Mouse (Mus musculus): ENCODE results near the gene Cnn2. TPM values are rescaled to one million over a fixed set of nuclear protein-coding genes. Genes with fewer than 3 reads are reported as not detected.
A peak's percentile ranks its signal among the peaks of the same experiment; 100 is the strongest.

Cnn2 gene
- polyA plus RNA-seq, 1 experiment, result 72.8 TPM

DNA sequence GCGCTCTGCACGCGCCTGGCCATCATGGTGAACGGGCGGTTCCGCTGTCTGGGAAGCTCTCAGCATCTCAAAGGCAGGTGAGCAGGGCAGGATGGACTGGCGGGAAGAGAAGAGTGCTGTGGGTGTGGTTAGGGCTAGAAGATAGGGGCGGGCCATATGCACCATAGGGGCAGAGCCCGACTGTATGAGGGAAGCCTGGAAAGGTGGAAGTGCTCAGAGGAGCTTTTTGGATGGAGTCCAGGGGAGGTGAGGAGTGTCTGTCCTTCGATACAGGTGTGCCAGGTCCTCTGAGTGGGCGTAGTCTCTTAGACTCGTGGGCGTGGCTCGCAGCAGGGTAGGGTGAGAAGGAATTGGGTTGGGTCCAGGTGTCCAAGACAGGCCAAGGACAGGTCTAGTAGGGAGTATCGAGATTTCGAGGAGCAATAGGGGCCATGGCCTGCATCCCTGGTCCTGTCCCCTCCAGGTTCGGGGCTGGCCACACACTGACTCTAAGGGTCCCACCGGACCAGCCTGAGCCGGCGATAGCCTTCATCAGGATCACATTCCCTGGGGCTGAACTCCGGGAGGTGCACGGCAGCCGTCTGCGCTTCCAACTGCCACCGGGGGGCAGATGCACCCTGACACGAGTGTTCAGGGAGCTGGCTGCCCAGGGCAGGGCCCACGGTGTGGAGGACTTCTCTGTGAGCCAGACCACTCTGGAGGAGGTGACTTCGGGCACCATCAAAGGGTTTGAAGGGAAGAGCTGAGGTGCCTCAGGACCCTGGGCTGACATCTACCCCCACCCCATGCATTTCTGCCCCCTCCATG lies 26.3 kb downstream of the Cnn2 start:
- no peak overlapping the region; the same call in 1 of the 2 replicates for H3K4me3 ChIP-seq (ENCODE audit: low read depth, low read length)
- H3K36me3 ChIP-seq (ENCODE audit: control insufficient read depth, insufficient read depth, low read length), result peaks cover 14% of the 10 kb centered on the region
- 0 out of 2 replicates have a peak, but pooled peaks have one; percentile 24 for TF ChIP-seq CTCF (IDR thresholded peaks at IDR 0.05; ENCODE audit: extremely low read depth, insufficient read length, insufficient replicate concordance, low read depth, low read length)
- no peak for TF ChIP-seq POLR2A (IDR thresholded peaks at IDR 0.05; ENCODE audit: low read depth, low read length)
- H3K27me3 ChIP-seq (ENCODE audit: control insufficient read depth, insufficient read depth, low read length), result no peaks in the 10 kb centered on the region
- H3K27ac ChIP-seq (ENCODE audit: insufficient read depth, low read depth, low read length), result no peak overlapping the region
- 25% methylated on average over 28 of the region's 28 CpGs for WGBS
- peaks cover 19% of the 10 kb centered on the region for H3K4me1 ChIP-seq (ENCODE audit: control insufficient read depth, insufficient read depth, insufficient read length, low read length)

DNA sequence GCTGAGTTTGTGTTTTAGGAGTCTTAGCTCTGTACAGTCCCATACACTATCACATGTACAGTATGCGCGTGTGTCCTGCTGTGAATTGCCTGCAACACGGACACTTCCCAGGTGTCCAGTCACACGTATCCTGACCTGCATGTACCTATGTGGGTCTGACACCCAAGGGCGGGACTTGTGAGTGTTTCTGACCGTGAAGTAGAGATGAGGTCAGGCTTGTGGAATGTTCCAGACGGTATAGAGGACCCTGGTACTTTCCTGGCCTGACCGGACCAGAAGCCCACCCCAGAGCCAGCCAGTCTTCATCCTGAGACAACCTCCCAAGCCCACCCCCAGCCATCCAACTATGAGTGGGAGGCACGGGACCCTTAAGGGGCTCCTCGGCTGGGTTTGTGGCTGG lies 27.2 kb downstream of the Cnn2 start:
- no peaks in the 10 kb centered on the region for H3K27me3 ChIP-seq (ENCODE audit: control insufficient read depth, insufficient read depth, low read length)
- H3K27ac ChIP-seq (ENCODE audit: insufficient read depth, low read depth, low read length), result no peak overlapping the region
- H3K4me3 ChIP-seq (ENCODE audit: low read depth, low read length), result no peak overlapping the region
- 86% methylated on average over 10 of the region's 10 CpGs for WGBS
- peaks cover 19% of the 10 kb centered on the region for H3K4me1 ChIP-seq (ENCODE audit: control insufficient read depth, insufficient read depth, insufficient read length, low read length)
- TF ChIP-seq POLR2A (IDR thresholded peaks at IDR 0.05; ENCODE audit: low read depth, low read length), result no peak
- TF ChIP-seq CTCF (IDR thresholded peaks at IDR 0.05; ENCODE audit: extremely low read depth, insufficient read length, insufficient replicate concordance, low read depth, low read length), result no peak
- peaks cover 13% of the 10 kb centered on the region for H3K36me3 ChIP-seq (ENCODE audit: control insufficient read depth, insufficient read depth, low read length)

DNA sequence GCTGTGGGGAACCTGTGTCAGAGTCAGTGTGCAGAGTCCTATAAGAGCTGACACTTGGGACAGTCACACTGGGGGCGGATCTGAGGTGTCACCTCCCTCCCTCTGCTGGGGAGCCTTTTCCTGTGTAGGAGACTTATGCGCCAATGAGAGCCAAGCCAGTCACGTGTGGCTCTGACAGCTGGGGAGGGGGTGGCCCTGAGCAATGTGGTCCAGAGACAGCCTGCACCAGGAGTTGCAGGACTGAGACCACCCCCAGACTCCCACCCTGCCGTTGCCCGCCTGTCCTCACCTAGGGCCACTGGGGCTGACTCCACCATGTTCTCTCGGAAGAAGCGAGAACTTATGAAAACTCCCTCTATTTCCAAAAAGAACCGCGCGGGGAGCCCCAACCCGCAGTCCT lies 28.1 kb downstream of the Cnn2 start, which contains the start of gene Arhgap45:
Gene Arhgap45, plus strand, starts transcription at position 143 of the 400 bp plus-strand sequence.
- H3K4me1 ChIP-seq (ENCODE audit: control insufficient read depth, insufficient read depth, insufficient read length, low read length), result peaks cover 20% of the 10 kb centered on the region
- TF ChIP-seq CTCF (IDR thresholded peaks at IDR 0.05; ENCODE audit: extremely low read depth, insufficient read length, insufficient replicate concordance, low read depth, low read length) (no peak), POLR2A (IDR thresholded peaks at IDR 0.05; ENCODE audit: low read depth, low read length) (no peak)
- peak within 1 kb of the TSS; percentile 69 for H3K4me3 ChIP-seq (ENCODE audit: low read depth, low read length)
- H3K27me3 ChIP-seq (ENCODE audit: control insufficient read depth, insufficient read depth, low read length), result no peaks in the 10 kb centered on the region
- peaks cover 5% of the 10 kb centered on the region; the same call in 1 of the 2 replicates for H3K36me3 ChIP-seq (ENCODE audit: control insufficient read depth, insufficient read depth, low read length)
- H3K27ac ChIP-seq (ENCODE audit: insufficient read depth, low read depth, low read length), result peak within 1 kb of the TSS; percentile 93
- WGBS, result 79% methylated on average over 11 of the region's 11 CpGs

DNA sequence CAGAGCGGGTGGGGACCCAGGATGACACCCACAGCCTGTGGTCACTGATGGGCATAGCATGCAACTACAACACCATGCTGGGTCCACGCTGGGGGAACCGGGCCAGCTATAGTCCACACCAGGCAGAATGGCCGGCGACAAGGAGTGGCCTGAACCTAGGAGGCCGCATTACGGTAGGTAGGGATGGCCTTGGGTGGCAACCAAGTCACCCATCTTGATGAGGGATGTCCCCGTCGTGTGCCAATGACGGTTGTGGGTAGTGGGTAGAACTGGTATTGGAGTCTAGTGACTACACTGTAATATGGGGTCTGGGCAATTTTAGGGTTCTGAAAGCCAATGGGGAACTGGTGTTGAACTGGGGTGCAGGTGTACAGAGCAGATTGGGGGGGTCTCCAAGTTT lies 28.5 kb downstream of the Cnn2 start:
- H3K27ac ChIP-seq (ENCODE audit: insufficient read depth, low read depth, low read length), result peak overlapping the region; percentile 93
- TF ChIP-seq POLR2A (IDR thresholded peaks at IDR 0.05; ENCODE audit: low read depth, low read length) (no peak), CTCF (IDR thresholded peaks at IDR 0.05; ENCODE audit: extremely low read depth, insufficient read length, insufficient replicate concordance, low read depth, low read length) (no peak)
- WGBS, result 82% methylated on average over 10 of the region's 10 CpGs
- H3K4me3 ChIP-seq (ENCODE audit: low read depth, low read length), result peak overlapping the region; percentile 69
- H3K4me1 ChIP-seq (ENCODE audit: control insufficient read depth, insufficient read depth, insufficient read length, low read length), result peaks cover 20% of the 10 kb centered on the region
- H3K27me3 ChIP-seq (ENCODE audit: control insufficient read depth, insufficient read depth, low read length), result no peaks in the 10 kb centered on the region
- H3K36me3 ChIP-seq (ENCODE audit: control insufficient read depth, insufficient read depth, low read length), result 0 out of 2 replicates have a peak, but pooled peaks cover 2% of the 10 kb centered on the region

DNA sequence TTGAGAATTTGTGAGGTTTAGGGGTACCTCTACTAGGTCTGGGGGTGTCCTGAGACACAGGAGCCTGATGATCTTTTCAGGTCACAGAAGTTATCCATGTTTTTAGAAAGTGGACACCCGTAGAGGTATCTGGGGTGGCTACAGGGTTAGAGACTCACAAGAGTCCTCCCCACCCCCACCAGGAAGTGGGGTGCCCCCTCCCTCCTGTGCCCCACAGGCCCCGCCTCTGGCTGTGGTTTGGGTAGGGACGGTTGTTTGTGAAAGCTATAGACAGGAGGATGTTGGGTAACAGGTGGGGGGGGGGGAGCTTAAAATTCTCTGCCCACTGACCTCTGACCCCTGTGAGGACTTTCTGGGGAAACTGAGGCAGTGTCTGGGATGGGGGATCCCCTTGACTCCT lies 29.0 kb downstream of the Cnn2 start:
- 39% methylated on average over 3 of the region's 3 CpGs for WGBS

DNA sequence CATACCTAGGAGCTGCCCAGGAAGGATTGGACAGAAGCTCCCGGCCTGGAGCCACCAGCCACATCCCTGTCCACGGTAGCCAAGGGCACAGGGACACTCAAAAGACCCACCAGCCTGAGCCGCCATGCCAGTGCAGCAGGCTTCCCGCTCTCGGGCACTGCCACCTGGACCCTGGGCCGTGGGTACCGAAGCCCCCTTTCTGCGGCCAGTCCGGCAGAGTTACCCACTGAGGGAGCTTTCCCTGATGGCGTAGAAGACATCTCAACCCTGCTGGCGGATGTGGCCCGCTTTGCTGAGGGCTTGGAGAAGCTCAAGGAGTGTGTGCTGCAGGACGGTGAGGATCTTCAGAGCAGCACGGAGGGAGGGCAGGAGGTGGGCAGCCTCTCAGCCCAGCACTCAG lies 29.4 kb downstream of the Cnn2 start:
- Histone ChIP-seq H3K4me1 (ENCODE audit: control insufficient read depth, insufficient read depth, insufficient read length, low read length) (peaks cover 20% of the 10 kb centered on the region), H3K27me3 (ENCODE audit: control insufficient read depth, insufficient read depth, low read length) (no peaks in the 10 kb centered on the region), H3K36me3 (ENCODE audit: control insufficient read depth, insufficient read depth, low read length) (0 out of 2 replicates have a peak, but pooled peaks cover 2% of the 10 kb centered on the region), H3K27ac (ENCODE audit: insufficient read depth, low read depth, low read length) (peak overlapping the region; percentile 91), H3K4me3 (ENCODE audit: low read depth, low read length) (peak overlapping the region; percentile 60)
- 76% methylated on average over 14 of the region's 14 CpGs for WGBS
- no peak for TF ChIP-seq CTCF (IDR thresholded peaks at IDR 0.05; ENCODE audit: extremely low read depth, insufficient read length, insufficient replicate concordance, low read depth, low read length)
- no peak for TF ChIP-seq POLR2A (IDR thresholded peaks at IDR 0.05; ENCODE audit: low read depth, low read length)

More for the DNA sequence above, 29.0 kb downstream of the Cnn2 start:
- Histone ChIP-seq H3K4me3 (ENCODE audit: low read depth, low read length) (peak overlapping the region; percentile 69), H3K27ac (ENCODE audit: insufficient read depth, low read depth, low read length) (peak overlapping the region; percentile 93), H3K36me3 (ENCODE audit: control insufficient read depth, insufficient read depth, low read length) (0 out of 2 replicates have a peak, but pooled peaks cover 2% of the 10 kb centered on the region), H3K4me1 (ENCODE audit: control insufficient read depth, insufficient read depth, insufficient read length, low read length) (peaks cover 20% of the 10 kb centered on the region), H3K27me3 (ENCODE audit: control insufficient read depth, insufficient read depth, low read length) (no peaks in the 10 kb centered on the region)
- TF ChIP-seq CTCF (IDR thresholded peaks at IDR 0.05; ENCODE audit: extremely low read depth, insufficient read length, insufficient replicate concordance, low read depth, low read length), result no peak
- TF ChIP-seq POLR2A (IDR thresholded peaks at IDR 0.05; ENCODE audit: low read depth, low read length), result no peak

DNA sequence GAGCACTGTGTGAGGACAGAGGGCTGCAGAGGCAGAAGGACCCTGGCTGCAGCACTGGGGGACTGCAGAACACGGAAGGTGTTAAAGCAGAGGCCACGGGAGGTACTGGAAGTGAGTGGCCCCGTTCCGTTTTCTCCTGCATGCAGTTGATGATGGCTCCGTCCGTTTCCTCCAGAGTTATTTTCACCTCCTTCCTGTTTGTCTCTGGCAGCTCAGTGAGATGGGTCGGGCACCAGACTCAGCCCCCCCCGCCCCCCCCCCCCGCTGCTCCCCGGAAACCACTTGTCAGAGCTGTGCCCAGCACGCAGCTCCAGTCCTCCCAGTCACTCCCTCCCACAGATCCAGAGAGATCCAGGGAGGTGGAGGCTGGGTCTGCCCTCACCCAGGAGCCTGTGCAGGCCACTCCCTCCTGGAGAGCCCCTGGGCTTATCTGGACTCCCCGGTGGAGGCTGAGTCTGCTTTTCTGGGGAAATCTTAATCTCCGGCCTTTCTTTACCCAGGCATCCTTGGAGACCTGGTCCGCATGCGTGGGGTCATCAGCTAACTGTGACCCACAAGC lies 30.4 kb downstream of the Cnn2 start:
- peaks cover 23% of the 10 kb centered on the region for H3K4me1 ChIP-seq (ENCODE audit: control insufficient read depth, insufficient read depth, insufficient read length, low read length)
- WGBS, result 8% methylated on average over 12 of the region's 15 CpGs
- H3K4me3 ChIP-seq (ENCODE audit: low read depth, low read length), result peak overlapping the region; percentile 39
- H3K27ac ChIP-seq (ENCODE audit: insufficient read depth, low read depth, low read length), result peak overlapping the region; percentile 53
- TF ChIP-seq POLR2A (IDR thresholded peaks at IDR 0.05; ENCODE audit: low read depth, low read length), result no peak
- TF ChIP-seq CTCF (IDR thresholded peaks at IDR 0.05; ENCODE audit: extremely low read depth, insufficient read length, insufficient replicate concordance, low read depth, low read length), result no peak
- 0 out of 2 replicates have a peak, but pooled peaks cover 2% of the 10 kb centered on the region for H3K36me3 ChIP-seq (ENCODE audit: control insufficient read depth, insufficient read depth, low read length)
- no peaks in the 10 kb centered on the region for H3K27me3 ChIP-seq (ENCODE audit: control insufficient read depth, insufficient read depth, low read length)
